Mouse (Mus musculus) stomach, embryonic 14.5 days (tissue): ENCODE results near the gene Tulp3. TPM values are rescaled to one million over a fixed set of nuclear protein-coding genes. Genes with fewer than 3 reads are reported as not detected.

Experiments used
- ATAC-seq: fragments of 200-750 bp; cut with Nextera tagmentation; 2 replicates; pipeline ENCODE4 v1.8.0; 2017; ENCODE audit warnings: low read depth, moderate TSS enrichment; ENCODE audit not compliant: insufficient number of reproducible peaks, insufficient read depth, low FRiP score
- H3K27ac ChIP-seq: fragments of 300-500 bp; sonication (generic); 2 replicates; pipeline ENCODE4 v1.5.1; 2014; ENCODE audit warnings: mild to moderate bottlenecking, low read length, moderate library complexity, mixed read lengths
- H3K27me3 ChIP-seq: fragments of 300-500 bp; sonication (generic); 2 replicates; pipeline ENCODE4 v1.6.1; 2014; ENCODE audit warnings: low read length, control low read depth, mixed read lengths; ENCODE audit not compliant: control insufficient read depth, insufficient read depth
- H3K36me3 ChIP-seq: fragments of 300-500 bp; sonication (generic); 2 replicates; pipeline ENCODE4 v1.6.1; 2014; ENCODE audit warnings: mild to moderate bottlenecking, control low read depth, low read length, moderate library complexity, mixed read lengths; ENCODE audit not compliant: control insufficient read depth, insufficient read depth
- H3K4me1 ChIP-seq: fragments of 300-500 bp; sonication (generic); 2 replicates; pipeline ENCODE4 v1.6.1; 2014; ENCODE audit warnings: low read length, control low read depth, mixed read lengths; ENCODE audit not compliant: control insufficient read depth, insufficient read depth
- H3K4me2 ChIP-seq: fragments of 300-500 bp; sonication (generic); replicated peaks from 2 replicates; pipeline ENCODE4 v1.6.1; 2014; ENCODE audit warnings: low read depth, low read length, control low read depth
- H3K4me3 ChIP-seq: fragments of 300-500 bp; sonication (generic); 2 replicates; pipeline ENCODE4 v1.5.1; 2014; ENCODE audit warnings: low read depth, low read length, control low read depth
- H3K9ac ChIP-seq: fragments of 300-500 bp; sonication (generic); replicated peaks from 2 replicates; pipeline ENCODE4 v1.6.1; 2014; ENCODE audit warnings: low read depth, mild to moderate bottlenecking, control low read depth, low read length, moderate library complexity, mixed read lengths
- H3K9me3 ChIP-seq: fragments of 300-500 bp; sonication (generic); 2 replicates; pipeline ENCODE4 v1.6.1; 2016; ENCODE audit warnings: low read depth, low read length, control low read depth; ENCODE audit not compliant: control insufficient read depth
- WGBS: fragments of 180-500 bp; shearing (Covaris S2); extraction: QIAGEN DNeasy Blood & Tissue Kit; methylation state at CpG from one replicate; pipeline ENCODE4 v1.1.7; 2014; 5-methylcytosine and 5-hydroxymethylcytosine counted together
- polyA plus RNA-seq: library from polyadenylated mRNA; unstranded; fragments of >200 nt; fragmentation: Nextera tagmentation; extraction: Ambion mirVana; gene quantifications from 2 replicates; pipeline ENCODE4 v1.2.1, GENCODE M21; 2014

Gene Tulp3
- polyA plus RNA-seq, result 18.5 and 21.7 TPM in 2 replicates

DNA sequence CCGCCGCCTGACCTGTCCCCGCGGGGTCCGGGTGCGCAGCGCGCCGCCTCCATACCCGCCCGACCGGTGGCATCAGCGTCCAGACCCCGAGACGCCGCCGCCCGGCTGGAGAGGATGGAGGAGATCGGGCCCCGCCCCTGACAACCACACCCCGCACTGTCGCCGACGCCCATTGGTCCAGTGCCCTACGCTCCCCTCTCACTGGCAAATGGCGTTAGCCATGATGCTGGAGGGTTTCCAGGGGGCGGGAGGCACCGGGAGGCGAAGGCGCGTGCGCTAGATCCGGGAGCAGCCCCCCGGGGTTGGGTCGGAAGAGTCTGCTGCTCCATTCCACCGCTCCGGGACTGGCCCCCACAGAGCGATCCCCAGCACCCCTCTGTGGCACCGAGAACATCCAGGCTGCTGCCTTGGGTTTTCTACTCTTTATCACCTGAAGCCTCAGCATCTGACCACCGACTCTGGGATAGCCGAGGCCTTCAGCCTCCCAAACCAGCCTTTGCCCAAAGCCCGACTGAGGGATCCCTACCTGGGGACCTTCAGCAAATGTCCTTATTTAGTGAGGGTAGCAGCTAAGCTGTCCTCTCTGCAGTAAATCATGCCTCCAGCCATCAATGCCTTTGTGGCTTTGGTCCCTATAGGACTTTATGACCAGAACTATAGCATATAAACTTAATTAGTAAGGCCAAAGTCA is at the start of gene Tulp3:
TSS of gene Tulp3 (minus strand) at position 126 of the 691 bp plus-strand sequence.
- Histone ChIP-seq H3K4me2 (peak within 1 kb of the TSS; percentile 80), H3K4me3 (peak within 1 kb of the TSS; percentile 80), H3K9me3 (no peaks in the 10 kb centered on the region), H3K36me3 (peaks cover 15% of the 10 kb centered on the region), H3K27ac (peak within 1 kb of the TSS; percentile 72), H3K9ac (peak within 1 kb of the TSS; percentile 61), H3K4me1 (peaks cover 12% of the 10 kb centered on the region; the same call in 1 of the 2 replicates), H3K27me3 (no peaks in the 10 kb centered on the region)
- peak; percentile 99 for ATAC-seq
- 0% methylated on average over 34 of the region's 42 CpGs for WGBS

DNA sequence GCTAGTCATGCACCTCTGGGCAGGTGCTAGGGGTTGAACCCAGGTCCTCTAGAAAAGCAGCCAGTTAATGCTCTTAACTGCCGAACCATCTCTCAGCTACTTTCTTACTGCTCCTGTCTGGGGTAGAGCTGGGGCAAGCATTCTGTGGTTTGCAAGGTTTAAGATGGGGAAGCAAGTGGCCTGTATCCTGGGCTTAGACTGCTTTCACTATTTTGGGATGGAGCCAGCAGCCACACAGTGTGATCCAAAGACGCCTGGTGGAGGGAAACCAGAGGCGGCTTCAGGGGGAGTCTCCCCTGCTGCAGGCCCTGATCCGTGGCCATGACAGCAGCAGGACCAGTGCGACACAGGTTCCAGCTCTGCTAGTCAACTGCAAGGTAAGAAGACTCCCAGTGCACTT is 49.1 kb upstream of the Tulp3 start:
- no peaks in the 10 kb centered on the region for H3K9me3 ChIP-seq
- no peak for ATAC-seq
- H3K4me2 ChIP-seq, result no peak overlapping the region
- 49% methylated on average over 5 of the region's 5 CpGs for WGBS
- H3K4me3 ChIP-seq, result no peak overlapping the region
- H3K4me1 ChIP-seq, result no peaks in the 10 kb centered on the region
- peaks cover 22% of the 10 kb centered on the region for H3K36me3 ChIP-seq
- H3K27ac ChIP-seq, result no peak overlapping the region
- H3K9ac ChIP-seq, result no peak overlapping the region
- no peaks in the 10 kb centered on the region for H3K27me3 ChIP-seq

GRCm38 (mm10) chr6:128399421-128400185 is 44.0 kb upstream of the Tulp3 start:
- H3K27ac ChIP-seq, result peak overlapping the region; percentile 23; the same call in 1 of the 2 replicates
- WGBS, result 22% methylated on average over 20 of the region's 21 CpGs

GRCm38 (mm10) chr6:128398996-128399395 is 43.3 kb upstream of the Tulp3 start, which contains the start of gene Nrip2:
Nrip2 (plus strand) TSS chr6:128399296.
- Histone ChIP-seq H3K4me1 (peaks cover 2% of the 10 kb centered on the region; the same call in 1 of the 2 replicates), H3K27me3 (no peaks in the 10 kb centered on the region), H3K36me3 (no peaks in the 10 kb centered on the region), H3K27ac (peak within 1 kb of the TSS; percentile 23; the same call in 1 of the 2 replicates), H3K4me3 (peak within 1 kb of the TSS; percentile 20), H3K9ac (no peak within 1 kb of the TSS), H3K9me3 (no peaks in the 10 kb centered on the region), H3K4me2 (peak within 1 kb of the TSS; percentile 39)
- ATAC-seq, result no peak
- 77% methylated on average over 3 of the region's 3 CpGs for WGBS

More at GRCm38 (mm10) chr6:128399421-128400185, 44.0 kb upstream of the Tulp3 start:
- no peaks in the 10 kb centered on the region for H3K9me3 ChIP-seq
- no peaks in the 10 kb centered on the region for H3K27me3 ChIP-seq
- peak; percentile 76; the same call in 1 of the 2 replicates for ATAC-seq
- no peak overlapping the region for H3K9ac ChIP-seq
- H3K4me1 ChIP-seq, result peaks cover 2% of the 10 kb centered on the region; the same call in 1 of the 2 replicates
- peak overlapping the region; percentile 20 for H3K4me3 ChIP-seq
- H3K36me3 ChIP-seq, result no peaks in the 10 kb centered on the region
- H3K4me2 ChIP-seq, result peak overlapping the region; percentile 39

- ATAC-seq, result no peak
- 76% methylated on average over 7 of the region's 7 CpGs for WGBS
- peaks cover 2% of the 10 kb centered on the region; the same call in 1 of the 2 replicates for H3K4me1 ChIP-seq
Observed at GRCm38 (mm10) chr6:128397574-128398261, 42.1 kb upstream of the Tulp3 start.

GRCm38 (mm10) chr6:128390683-128391082 is 35.0 kb upstream of the Tulp3 start:
- Histone ChIP-seq H3K4me3 (no peak overlapping the region), H3K36me3 (no peaks in the 10 kb centered on the region), H3K4me2 (no peak overlapping the region), H3K9me3 (no peaks in the 10 kb centered on the region), H3K27me3 (no peaks in the 10 kb centered on the region), H3K9ac (no peak overlapping the region), H3K27ac (no peak overlapping the region), H3K4me1 (no peaks in the 10 kb centered on the region)
- ATAC-seq, result no peak
- whole genome bisulfite sequencing, result 44% methylated on average over 1 of the region's 1 CpGs

More at GRCm38 (mm10) chr6:128397574-128398261, 42.1 kb upstream of the Tulp3 start:
- H3K27ac ChIP-seq, result no peak overlapping the region
- H3K27me3 ChIP-seq, result no peaks in the 10 kb centered on the region
- no peaks in the 10 kb centered on the region for H3K9me3 ChIP-seq
- H3K9ac ChIP-seq, result no peak overlapping the region
- no peak overlapping the region for H3K4me2 ChIP-seq
- H3K36me3 ChIP-seq, result no peaks in the 10 kb centered on the region
- H3K4me3 ChIP-seq, result no peak overlapping the region

GRCm38 (mm10) chr6:128389185-128389584 is 33.5 kb upstream of the Tulp3 start:
- Histone ChIP-seq H3K27me3 (no peaks in the 10 kb centered on the region), H3K4me1 (no peaks in the 10 kb centered on the region), H3K36me3 (no peaks in the 10 kb centered on the region), H3K4me2 (no peak overlapping the region), H3K9ac (no peak overlapping the region), H3K27ac (no peak overlapping the region), H3K4me3 (no peak overlapping the region), H3K9me3 (no peaks in the 10 kb centered on the region)
- WGBS, result 80% methylated on average over 1 of the region's 1 CpGs
- ATAC-seq, result no peak

DNA sequence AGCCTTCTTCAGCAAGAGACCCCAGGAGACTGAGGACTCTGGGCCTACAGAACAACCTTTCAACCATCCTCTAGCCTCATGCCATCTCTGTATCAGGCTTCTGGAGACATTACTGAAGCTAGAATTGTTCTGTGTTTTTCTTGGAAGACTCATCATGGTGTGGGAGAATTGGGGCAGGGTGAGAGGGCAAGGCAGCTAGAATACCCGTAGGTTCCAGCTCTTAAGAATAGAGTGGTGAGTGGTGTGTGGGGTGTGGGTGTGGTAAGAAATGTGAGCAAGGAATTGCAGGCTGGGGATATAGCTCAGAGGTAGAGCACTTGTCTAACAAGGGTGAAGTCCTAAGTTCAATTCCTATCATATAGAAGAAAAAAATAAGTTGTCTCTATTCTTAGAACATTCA is 29.4 kb upstream of the Tulp3 start:
- 80% methylated on average over 1 of the region's 1 CpGs for WGBS
- H3K4me3 ChIP-seq, result no peak overlapping the region
- no peaks in the 10 kb centered on the region for H3K36me3 ChIP-seq
- H3K4me1 ChIP-seq, result no peaks in the 10 kb centered on the region
- ATAC-seq, result no peak
- no peaks in the 10 kb centered on the region for H3K27me3 ChIP-seq
- H3K4me2 ChIP-seq, result no peak overlapping the region
- H3K27ac ChIP-seq, result no peak overlapping the region
- H3K9me3 ChIP-seq, result no peaks in the 10 kb centered on the region
- H3K9ac ChIP-seq, result no peak overlapping the region
